Mouse (Mus musculus) limb, embryonic 13.5 days (tissue): ENCODE measurements at regions not wholly inside any gene's neighbourhood (a gene's known extent, or its start where the extent isn't known, plus 50 kb on each side); places are given as distances from the start of the nearest gene placed in this dataset.

Experiments used
- ATAC-seq: fragments of 200-750 bp; cut with Nextera tagmentation; 2 replicates; pipeline ENCODE4 v1.8.0; 2017; ENCODE audit warnings: low read depth, moderate number of reproducible peaks, moderate TSS enrichment; ENCODE audit not compliant: low FRiP score
- H3K27ac ChIP-seq: fragments of 300-500 bp; sonication (generic); 2 replicates; pipeline ENCODE4 v1.5.1; 2015; ENCODE audit warnings: inconsistent platforms, mild to moderate bottlenecking, moderate library complexity
- H3K27me3 ChIP-seq: fragments of 300-500 bp; sonication (generic); 2 replicates; pipeline ENCODE4 v1.6.1; 2015; ENCODE audit warnings: mild to moderate bottlenecking, inconsistent platforms
- H3K36me3 ChIP-seq: fragments of 300-500 bp; sonication (generic); 2 replicates; pipeline ENCODE4 v1.6.1; 2015; ENCODE audit warnings: inconsistent platforms, mild to moderate bottlenecking, moderate library complexity
- H3K4me1 ChIP-seq: fragments of 300-500 bp; sonication (generic); 2 replicates; pipeline ENCODE4 v1.6.1; 2015; ENCODE audit warnings: inconsistent platforms
- H3K4me2 ChIP-seq: fragments of 300-500 bp; sonication (generic); replicated peaks from 2 replicates; pipeline ENCODE4 v1.6.1; 2015; ENCODE audit warnings: inconsistent platforms, mild to moderate bottlenecking, moderate library complexity
- H3K4me3 ChIP-seq: fragments of 300-500 bp; sonication (generic); 2 replicates; pipeline ENCODE4 v1.5.1; 2015; ENCODE audit warnings: moderate library complexity, mild to moderate bottlenecking, inconsistent platforms
- H3K9ac ChIP-seq: fragments of 300-500 bp; sonication (generic); 2 replicates; pipeline ENCODE4 v1.6.1; 2015; ENCODE audit warnings: mild to moderate bottlenecking, inconsistent platforms
- H3K9me3 ChIP-seq: fragments of 300-500 bp; sonication (generic); 2 replicates; pipeline ENCODE4 v1.6.1; 2016; ENCODE audit warnings: inconsistent platforms
- WGBS: fragments of 180-500 bp; shearing (Covaris S2); methylation state at CpG from one replicate; pipeline ENCODE4 v1.1.7; 2015; 5-methylcytosine and 5-hydroxymethylcytosine counted together

- no peaks in the 10 kb centered on the region for H3K36me3 ChIP-seq
- H3K27ac ChIP-seq = no peak overlapping the region
- H3K9ac ChIP-seq = no peak overlapping the region
- peaks cover 4% of the 10 kb centered on the region; the same call in 1 of the 2 replicates for H3K4me1 ChIP-seq
- WGBS = 10% methylated on average over 4 of the region's 4 CpGs
- no peak overlapping the region for H3K4me3 ChIP-seq
- no peaks in the 10 kb centered on the region for H3K27me3 ChIP-seq
- H3K9me3 ChIP-seq = no peaks in the 10 kb centered on the region
- H3K4me2 ChIP-seq = no peak overlapping the region
- ATAC-seq = no peak
Observed at GRCm38 (mm10) chr6:67146708-67147107, 91.3 kb upstream of the Serbp1 start.

GRCm38 (mm10) chr6:67145969-67146368 is 92.0 kb upstream of the Serbp1 start:
- Histone ChIP-seq H3K27ac (no peak overlapping the region), H3K4me2 (no peak overlapping the region), H3K9ac (no peak overlapping the region), H3K36me3 (no peaks in the 10 kb centered on the region), H3K27me3 (no peaks in the 10 kb centered on the region), H3K9me3 (no peaks in the 10 kb centered on the region), H3K4me3 (no peak overlapping the region), H3K4me1 (peaks cover 4% of the 10 kb centered on the region; the same call in 1 of the 2 replicates)
- WGBS = 24% methylated on average over 5 of the region's 5 CpGs
- ATAC-seq = no peak

DNA sequence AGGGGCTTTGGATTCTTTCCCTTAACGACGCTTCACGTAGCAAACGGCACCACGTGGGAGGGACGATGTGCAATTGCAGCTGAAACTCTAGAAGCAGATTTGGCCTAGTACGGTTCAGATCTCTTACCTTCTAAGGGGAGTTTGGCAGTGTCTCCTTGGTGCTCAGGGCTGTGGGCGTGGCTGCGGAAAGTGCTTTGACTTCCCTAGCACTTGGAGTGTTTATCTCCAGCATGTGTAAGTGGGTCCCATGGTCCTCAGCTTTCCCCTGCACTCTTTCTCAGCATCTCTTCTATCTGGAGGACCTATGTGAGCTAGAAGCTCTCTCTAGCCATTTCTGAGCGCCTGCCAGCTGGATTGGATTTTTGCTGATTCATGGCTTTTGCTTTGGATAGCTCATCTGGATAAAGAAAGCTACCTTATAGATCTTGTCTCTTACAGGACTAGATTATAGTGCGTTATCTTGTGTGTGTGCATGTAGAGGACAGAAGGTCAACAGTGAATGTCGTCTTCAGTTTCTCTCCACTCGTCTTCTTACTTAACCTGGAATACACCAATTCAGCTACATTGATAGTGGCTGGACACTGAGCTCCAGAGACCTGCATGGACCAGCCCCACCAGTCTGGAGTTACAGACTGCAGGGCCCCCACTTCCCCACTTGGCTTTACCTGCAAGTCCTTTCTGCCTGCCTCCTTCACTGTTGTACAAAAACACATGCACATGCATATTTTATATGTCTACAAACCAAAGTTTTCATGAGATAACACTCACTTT is 92.8 kb upstream of the Serbp1 start:
- no peak for ATAC-seq
- H3K36me3 ChIP-seq = no peaks in the 10 kb centered on the region
- H3K9ac ChIP-seq = no peak overlapping the region
- H3K27me3 ChIP-seq = no peaks in the 10 kb centered on the region
- H3K4me3 ChIP-seq = no peak overlapping the region
- WGBS = 49% methylated on average over 13 of the region's 13 CpGs
- no peak overlapping the region for H3K4me2 ChIP-seq
- no peak overlapping the region for H3K27ac ChIP-seq
- H3K9me3 ChIP-seq = no peaks in the 10 kb centered on the region
- H3K4me1 ChIP-seq = peaks cover 7% of the 10 kb centered on the region; the same call in 1 of the 2 replicates

DNA sequence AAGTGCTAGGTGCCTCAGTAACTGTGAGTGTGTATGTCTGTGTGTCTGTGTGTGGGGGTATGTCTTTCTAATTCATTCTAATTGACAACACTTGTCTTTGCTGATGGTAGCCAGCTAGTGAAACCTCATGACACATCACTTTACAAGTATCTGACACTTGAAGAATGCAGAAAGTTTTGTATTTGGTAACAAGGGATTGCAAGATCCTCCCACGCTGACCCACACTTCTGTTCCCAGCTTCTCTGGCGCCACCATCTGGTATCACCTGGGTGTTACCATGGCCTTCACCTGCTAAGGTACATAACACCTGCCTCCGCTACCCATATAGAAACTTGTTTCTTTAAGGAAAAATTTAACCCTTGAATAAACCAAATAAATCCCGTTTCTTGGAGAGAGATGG is 95.8 kb upstream of the Serbp1 start:
- H3K4me1 ChIP-seq = peaks cover 10% of the 10 kb centered on the region; the same call in 1 of the 2 replicates
- no peak for ATAC-seq
- WGBS = 34% methylated on average over 4 of the region's 4 CpGs

GRCm38 (mm10) chr6:67140645-67141250 is 97.2 kb upstream of the Serbp1 start:
- Histone ChIP-seq H3K9ac (no peak overlapping the region), H3K27me3 (no peaks in the 10 kb centered on the region), H3K27ac (no peak overlapping the region), H3K4me3 (no peak overlapping the region), H3K4me1 (0 out of 2 replicates have a peak, but pooled peaks cover 6% of the 10 kb centered on the region), H3K36me3 (no peaks in the 10 kb centered on the region), H3K4me2 (no peak overlapping the region), H3K9me3 (no peaks in the 10 kb centered on the region)
- no peak for ATAC-seq
- 73% methylated on average over 6 of the region's 6 CpGs for WGBS

More for the DNA sequence above, 95.8 kb upstream of the Serbp1 start:
- Histone ChIP-seq H3K9me3 (no peaks in the 10 kb centered on the region), H3K36me3 (no peaks in the 10 kb centered on the region), H3K4me3 (no peak overlapping the region), H3K4me2 (no peak overlapping the region), H3K9ac (no peak overlapping the region), H3K27me3 (no peaks in the 10 kb centered on the region), H3K27ac (no peak overlapping the region)

GRCm38 (mm10) chr6:67139012-67139375 is 99.0 kb upstream of the Serbp1 start:
- no peak overlapping the region for H3K9ac ChIP-seq
- no peak overlapping the region for H3K27ac ChIP-seq
- no peak overlapping the region for H3K4me3 ChIP-seq
- no peak overlapping the region for H3K4me2 ChIP-seq
- no peaks in the 10 kb centered on the region for H3K36me3 ChIP-seq
- no peaks in the 10 kb centered on the region for H3K27me3 ChIP-seq
- WGBS = 78% methylated on average over 3 of the region's 3 CpGs
- H3K4me1 ChIP-seq = peaks cover 14% of the 10 kb centered on the region
- no peak for ATAC-seq
- no peaks in the 10 kb centered on the region for H3K9me3 ChIP-seq

GRCm38 (mm10) chr6:67138302-67139011 is 99.5 kb upstream of the Serbp1 start:
- WGBS = 55% methylated on average over 13 of the region's 13 CpGs

DNA sequence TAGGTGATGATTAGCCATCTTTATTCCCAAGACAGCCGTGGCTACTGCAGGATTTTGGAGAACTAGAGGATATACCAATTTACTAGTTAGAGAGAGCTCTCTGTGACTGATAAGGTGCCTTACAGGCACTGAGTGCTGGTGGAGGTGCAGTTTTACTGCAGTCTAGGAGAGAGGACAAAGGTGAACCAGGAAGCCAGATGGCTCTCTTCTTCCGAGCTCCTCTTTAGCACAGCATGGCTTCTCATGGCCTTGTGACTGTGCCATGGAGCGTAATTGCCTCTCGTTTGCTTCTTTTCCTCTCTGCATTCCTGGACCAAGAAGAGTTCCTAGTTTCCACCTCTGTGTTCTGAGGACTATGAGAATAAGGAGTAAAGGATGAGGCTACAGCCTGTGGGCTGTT is 100.2 kb upstream of the Gadd45a start:
- Histone ChIP-seq H3K27me3 (no peaks in the 10 kb centered on the region), H3K4me1 (peaks cover 14% of the 10 kb centered on the region), H3K4me3 (no peak overlapping the region), H3K36me3 (no peaks in the 10 kb centered on the region), H3K27ac (no peak overlapping the region), H3K9ac (no peak overlapping the region), H3K4me2 (no peak overlapping the region), H3K9me3 (no peaks in the 10 kb centered on the region)
- no peak for ATAC-seq
- WGBS = 64% methylated on average over 4 of the region's 4 CpGs

More at GRCm38 (mm10) chr6:67138302-67139011, 99.5 kb upstream of the Serbp1 start:
- Histone ChIP-seq H3K4me1 (peaks cover 14% of the 10 kb centered on the region), H3K36me3 (no peaks in the 10 kb centered on the region), H3K4me2 (no peak overlapping the region), H3K9ac (no peak overlapping the region), H3K9me3 (no peaks in the 10 kb centered on the region), H3K27ac (no peak overlapping the region), H3K4me3 (no peak overlapping the region), H3K27me3 (no peaks in the 10 kb centered on the region)
- peak; percentile 68 for ATAC-seq

GRCm38 (mm10) chr6:67134915-67135314 is 97.7 kb upstream of the Gadd45a start:
- 3% methylated on average over 1 of the region's 1 CpGs for WGBS
- Histone ChIP-seq H3K9ac (no peak overlapping the region), H3K36me3 (no peaks in the 10 kb centered on the region), H3K4me1 (peaks cover 14% of the 10 kb centered on the region), H3K4me2 (no peak overlapping the region), H3K9me3 (no peaks in the 10 kb centered on the region), H3K27me3 (no peaks in the 10 kb centered on the region), H3K4me3 (no peak overlapping the region), H3K27ac (peak overlapping the region; percentile 52; the same call in 1 of the 2 replicates)
- no peak; the same call in 1 of the 2 replicates for ATAC-seq

- Histone ChIP-seq H3K4me3 (no peak overlapping the region), H3K36me3 (no peaks in the 10 kb centered on the region), H3K27me3 (no peaks in the 10 kb centered on the region), H3K9ac (no peak overlapping the region), H3K4me1 (peaks cover 16% of the 10 kb centered on the region), H3K9me3 (no peaks in the 10 kb centered on the region), H3K27ac (no peak overlapping the region), H3K4me2 (no peak overlapping the region)
- ATAC-seq = peak; percentile 58
- WGBS = 63% methylated on average over 11 of the region's 11 CpGs
Observed at GRCm38 (mm10) chr6:67130540-67131301, 93.5 kb upstream of the Gadd45a start.

- no peak overlapping the region for H3K9ac ChIP-seq
- H3K4me3 ChIP-seq = no peak overlapping the region
- H3K9me3 ChIP-seq = no peaks in the 10 kb centered on the region
- WGBS = 88% methylated on average over 10 of the region's 10 CpGs
- no peaks in the 10 kb centered on the region for H3K27me3 ChIP-seq
- H3K27ac ChIP-seq = no peak overlapping the region
- H3K4me1 ChIP-seq = peaks cover 9% of the 10 kb centered on the region
- H3K4me2 ChIP-seq = no peak overlapping the region
- no peaks in the 10 kb centered on the region for H3K36me3 ChIP-seq
- no peak for ATAC-seq
Observed at GRCm38 (mm10) chr6:67129626-67130025, 92.4 kb upstream of the Gadd45a start.
